Comparison of ENCODE assay signal across 7 mouse cellular contexts in genomic region chr7:141193948-141194347, GRCm38 (mm10). TPM values are rescaled to one million over a fixed set of nuclear protein-coding genes. Genes with fewer than 3 reads are reported as not detected.
DNase-seq lines count a peak whose midpoint lies in the region; ATAC-seq lines count a peak whose summit lies in the region.

TSS of gene Hras (minus strand) at chr7:141194005.
TSS of gene Lrrc56 (plus strand) at chr7:141194157.

- peaks cover 16% of the 10 kb centered on the region for H3K36me3 ChIP-seq in intestine, embryonic 16.5 days (ENCODE audit: control insufficient read depth, insufficient read depth, low read length)
- H3K36me3 ChIP-seq in midbrain, embryonic 11.5 days (ENCODE audit: control insufficient read depth, insufficient read depth, low read length), result peaks cover 4% of the 10 kb centered on the region; the same call in 1 of the 2 replicates

- intact Hi-C loops in left cerebral cortex, postnatal 36 days (cut with DNase I), result no loop called here

- under 1% methylated on average over 38 of the region's 39 CpGs for WGBS in intestine, embryonic 16.5 days
- WGBS in midbrain, embryonic 11.5 days, result 1% methylated on average over 32 of the region's 39 CpGs

- ATAC-seq in intestine, embryonic 16.5 days, result peak; percentile 95
- ATAC-seq in midbrain, embryonic 11.5 days (ENCODE audit: low FRiP score), result peak; percentile 95

- H3K9me3 ChIP-seq in intestine, embryonic 16.5 days (ENCODE audit: control insufficient read depth, low read length), result no peaks in the 10 kb centered on the region
- no peaks in the 10 kb centered on the region for H3K9me3 ChIP-seq in midbrain, embryonic 11.5 days (ENCODE audit: control insufficient read depth, low read length)

- H3K9ac ChIP-seq in intestine, embryonic 16.5 days (ENCODE audit: low read depth, low read length), result peak within 1 kb of the TSS; percentile 92
- peak within 1 kb of the TSS; percentile 78 for H3K9ac ChIP-seq in midbrain, embryonic 11.5 days (ENCODE audit: low read length)

- peaks cover 17% of the 10 kb centered on the region for H3K4me1 ChIP-seq in intestine, embryonic 16.5 days (ENCODE audit: control insufficient read depth, insufficient read depth, low read length)
- H3K4me1 ChIP-seq in midbrain, embryonic 11.5 days (ENCODE audit: control insufficient read depth, insufficient read depth, low read length), result peaks cover 10% of the 10 kb centered on the region

- H3K4me3 ChIP-seq in intestine, embryonic 16.5 days (ENCODE audit: low read length), result peak within 1 kb of the TSS; percentile 92
- H3K4me3 ChIP-seq in midbrain, embryonic 11.5 days (ENCODE audit: low read depth, low read length), result peak within 1 kb of the TSS; percentile 92

- H3K4me2 ChIP-seq in intestine, embryonic 16.5 days (ENCODE audit: low read depth, low read length), result peak within 1 kb of the TSS; percentile 97
- H3K4me2 ChIP-seq in midbrain, embryonic 11.5 days, result peak within 1 kb of the TSS; percentile 99

- H3K27me3 ChIP-seq in intestine, embryonic 16.5 days (replicated peaks; ENCODE audit: control insufficient read depth, insufficient read depth, low read length), result no peaks in the 10 kb centered on the region
- H3K27me3 ChIP-seq in midbrain, embryonic 11.5 days (ENCODE audit: control insufficient read depth, insufficient read depth, low read length), result no peaks in the 10 kb centered on the region

- H3K27ac ChIP-seq in intestine, embryonic 16.5 days (ENCODE audit: low read length), result peak within 1 kb of the TSS; percentile 90
- peak within 1 kb of the TSS; percentile 71 for H3K27ac ChIP-seq in midbrain, embryonic 11.5 days (ENCODE audit: low read depth, low read length)

- DNase-seq in adrenal gland, adult 2 months, result peak; percentile 99
- peak; percentile 96 for DNase-seq in embryo, embryonic 11.5 days (ENCODE audit: low read depth, low spot score)
- peak; percentile 97 to 98 for DNase-seq in gastrocnemius, postnatal 4 days (ENCODE audit: low spot score in 2 of 2)
- DNase-seq in left cerebral cortex, postnatal 36 days (ENCODE audit: low spot score in 2 of 2), result peak; percentile 98
- DNase-seq in midbrain, embryonic 11.5 days (ENCODE audit: low spot score, missing footprints), result peak; percentile 99
- DNase-seq in skeletal muscle tissue, adult 2 months (ENCODE audit: low read depth, low spot score), result peak; percentile 96

RNA-seq across cellular contexts. Expression of gene Hras, which starts in this region (rescaled TPM):
- 10 to 100 TPM; 65.5 to 99.1 TPM for total RNA-seq in adrenal gland, adult 2 months (2021)
- 41.8 and 47.1 TPM in 2 replicates for polyA plus RNA-seq in adrenal gland, adult 2 months (2012; rRNA removed)
- total RNA-seq in gastrocnemius, postnatal 4 days (2021), result 100 to 1,000 TPM; 166 to 193 TPM
- polyA plus RNA-seq in intestine, embryonic 16.5 days (2015; fragmentation: Nextera tagmentation; extraction: Ambion mirVana), result 21.9 and 47.0 TPM in 2 replicates
- total RNA-seq in left cerebral cortex, postnatal 36 days (2021), result 100 to 1,000 TPM; 256 to 304 TPM
- 86.1 and 103 TPM in 2 replicates for polyA plus RNA-seq in midbrain, embryonic 11.5 days (2014; fragmentation: Nextera tagmentation; extraction: Ambion mirVana)

RNA-seq across cellular contexts. Expression of gene Lrrc56, which starts in this region (rescaled TPM):
- total RNA-seq in adrenal gland, adult 2 months (2021), result 1 to 10 TPM; 6.3 to 8.0 TPM
- 8.0 and 8.7 TPM in 2 replicates for polyA plus RNA-seq in adrenal gland, adult 2 months (2012; rRNA removed)
- total RNA-seq in gastrocnemius, postnatal 4 days (2021), result 1 to 10 TPM; 4.9 to 5.2 TPM
- polyA plus RNA-seq in intestine, embryonic 16.5 days (2015; fragmentation: Nextera tagmentation; extraction: Ambion mirVana), result 5.3 and 6.5 TPM in 2 replicates
- total RNA-seq in left cerebral cortex, postnatal 36 days (2021), result 1 to 10 TPM; 3.5 to 4.7 TPM
- polyA plus RNA-seq in midbrain, embryonic 11.5 days (2014; fragmentation: Nextera tagmentation; extraction: Ambion mirVana), result 7.5 and 8.8 TPM in 2 replicates

Comparison
In these comparisons a context has a peak if more than half of its experiments do, and no peak if none do; other contexts are left out.
1. Peak in every context shown above with its lines: DNase-seq, ATAC-seq, H3K4me3 ChIP-seq and H3K27ac ChIP-seq.